Mouse (Mus musculus): ENCODE measurements around the gene Tshz2.

DNA sequence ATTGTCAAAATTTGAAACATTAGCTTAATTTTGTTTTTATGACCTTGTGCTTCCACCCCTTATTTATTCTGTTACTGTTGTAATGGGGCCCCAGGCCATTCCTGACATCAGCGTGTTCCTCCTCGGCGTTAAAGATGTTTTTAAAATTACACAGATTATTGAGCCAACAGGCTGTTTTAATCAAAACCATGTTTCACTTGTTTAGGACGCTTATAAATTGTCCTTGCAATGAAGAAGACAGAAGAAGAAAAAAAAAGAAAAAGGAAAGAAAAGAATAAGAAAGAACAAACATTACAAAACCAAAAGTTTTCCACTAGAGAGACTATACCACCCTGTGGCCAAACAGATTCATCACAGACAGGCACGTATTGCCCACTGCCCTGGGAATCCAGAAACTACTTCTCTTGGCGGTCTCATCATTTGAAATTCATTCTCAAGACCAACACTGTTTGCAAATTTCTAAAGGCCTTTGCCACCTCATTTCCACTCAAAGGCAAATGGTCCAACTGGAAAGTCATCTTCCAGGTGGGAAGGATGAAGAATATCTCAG is 444.2 kb downstream of the Tshz2 start:
- TF ChIP-seq CTCF (IDR thresholded peaks at IDR 0.05; ENCODE audit: control insufficient read depth, insufficient read depth, insufficient replicate concordance, low read depth, low read length), result no peak
- no peak for TF ChIP-seq POLR2A (IDR thresholded peaks at IDR 0.05; ENCODE audit: control insufficient read depth, low read depth, low read length)
